ENCODE assay signal across 24 mouse cellular contexts in genomic region chr1:181262496-181262895, GRCm38 (mm10). TPM values are rescaled to one million over a fixed set of nuclear protein-coding genes. Genes with fewer than 3 reads are reported as not detected.
DNase-seq lines count a peak whose midpoint lies in the region; ATAC-seq lines count a peak whose summit lies in the region.
"Had no signal": no experiment of that assay in that cellular context is flagged by ENCODE, and none has a peak within 500 bp of the region (broad histone marks: within the 10 kb centered on the region; RNA-seq: fewer than 3 reads in every experiment).

No protein-coding gene starts in this region.

- no peak overlapping the region for H3K4me2 ChIP-seq in liver, embryonic 12.5 days
- H3K4me2 ChIP-seq in limb, embryonic 12.5 days, result no peak overlapping the region
- no peak overlapping the region for H3K4me2 ChIP-seq in liver, embryonic 16.5 days (ENCODE audit: low read depth, low read length)
- H3K4me2 ChIP-seq: heart, embryonic 11.5 days; hindbrain, embryonic 13.5 days had no signal

- ATAC-seq in liver, embryonic 12.5 days, result no peak
- ATAC-seq in limb, embryonic 12.5 days (ENCODE audit: insufficient number of reproducible peaks, insufficient read depth, low FRiP score, low TSS enrichment, low read depth), result no peak
- ATAC-seq in liver, embryonic 16.5 days (ENCODE audit: low read depth), result no peak
- ATAC-seq: activated CD4-positive, CD25-positive, alpha-beta regulatory T cell, adult 4 months; forebrain, embryonic 14.5 days; forebrain, postnatal 0 days; hindbrain, embryonic 16.5 days had no signal

- H3K27ac ChIP-seq in liver, embryonic 12.5 days, result peak overlapping the region; percentile 100
- peak overlapping the region; percentile 37; the same call in 1 of the 2 replicates for H3K27ac ChIP-seq in limb, embryonic 12.5 days
- peak overlapping the region; percentile 99 for H3K27ac ChIP-seq in liver, embryonic 16.5 days (ENCODE audit: low read length)
- H3K27ac ChIP-seq: gastrocnemius, adult 2 months; hindbrain, embryonic 13.5 days had no signal

- H3K27me3 ChIP-seq in liver, embryonic 12.5 days (replicated peaks), result no peaks in the 10 kb centered on the region
- peaks cover 7% of the 10 kb centered on the region for H3K27me3 ChIP-seq in limb, embryonic 12.5 days
- H3K27me3 ChIP-seq in liver, embryonic 16.5 days (ENCODE audit: control insufficient read depth, insufficient read depth, low read depth, low read length), result no peaks in the 10 kb centered on the region

- H3K9ac ChIP-seq in liver, embryonic 12.5 days, result no peak overlapping the region
- no peak overlapping the region for H3K9ac ChIP-seq in limb, embryonic 12.5 days (replicated peaks)
- H3K9ac ChIP-seq in liver, embryonic 16.5 days (ENCODE audit: low read depth, low read length), result peak overlapping the region; percentile 43; the same call in 1 of the 2 replicates
- H3K9ac ChIP-seq: forebrain, postnatal 0 days; hindbrain, embryonic 13.5 days had no signal

- intact Hi-C loops in heart, postnatal 36 days (cut with DNase I), result no loop called here

- H3K4me1 ChIP-seq in liver, embryonic 12.5 days, result peaks cover 52% of the 10 kb centered on the region
- peaks cover 29% of the 10 kb centered on the region for H3K4me1 ChIP-seq in limb, embryonic 12.5 days (replicated peaks)
- peaks cover 51% of the 10 kb centered on the region for H3K4me1 ChIP-seq in liver, embryonic 16.5 days (ENCODE audit: control insufficient read depth, low read depth, low read length)

- peak; percentile 61 for DNase-seq in heart, adult 11 months
- DNase-seq in heart, postnatal 36 days, result no peak
- no peak for DNase-seq in liver
- no peak for DNase-seq in adrenal gland, adult 18-20 months (ENCODE audit: low spot score in 2 of 2)
- DNase-seq in cerebellum, postnatal 25 days, result no peak
- DNase-seq: adrenal gland, postnatal 10 days; cerebellum, adult 11 months; cerebellum, adult 2 months; cerebellum, adult 9-11 months; cerebellum, postnatal 36 days; embryo, embryonic 11 days; forebrain, postnatal 0 days; gastrocnemius, adult 2 months; gastrocnemius, postnatal 14 days had no signal

- H3K36me3 ChIP-seq in liver, embryonic 12.5 days, result no peaks in the 10 kb centered on the region
- H3K36me3 ChIP-seq in limb, embryonic 12.5 days, result no peaks in the 10 kb centered on the region
- H3K36me3 ChIP-seq in liver, embryonic 16.5 days (ENCODE audit: control insufficient read depth, insufficient read depth), result no peaks in the 10 kb centered on the region
- H3K36me3 ChIP-seq: forebrain, embryonic 10.5 days; hindbrain, embryonic 10.5 days; hindbrain, embryonic 13.5 days had no signal

- 86% methylated on average over 3 of the region's 3 CpGs for WGBS in liver, embryonic 12.5 days (ENCODE audit: insufficient replicate concordance)
- 74% methylated on average over 3 of the region's 3 CpGs for WGBS in limb, embryonic 12.5 days
- 84% methylated on average over 3 of the region's 3 CpGs for WGBS in liver, embryonic 16.5 days (ENCODE audit: insufficient replicate concordance)

- no peak overlapping the region for H3K4me3 ChIP-seq in liver, embryonic 12.5 days
- H3K4me3 ChIP-seq in limb, embryonic 12.5 days (replicated peaks), result no peak overlapping the region
- no peak overlapping the region for H3K4me3 ChIP-seq in liver, embryonic 16.5 days (ENCODE audit: low read depth, low read length)
- H3K4me3 ChIP-seq: forebrain, embryonic 10.5 days; gastrocnemius, adult 2 months; hindbrain, embryonic 10.5 days; hindbrain, embryonic 13.5 days had no signal

- no peaks in the 10 kb centered on the region for H3K9me3 ChIP-seq in liver, embryonic 12.5 days (replicated peaks)
- H3K9me3 ChIP-seq in limb, embryonic 12.5 days, result no peaks in the 10 kb centered on the region
- H3K9me3 ChIP-seq in liver, embryonic 16.5 days (replicated peaks; ENCODE audit: control insufficient read depth, low read length), result no peaks in the 10 kb centered on the region
- H3K9me3 ChIP-seq: hindbrain, embryonic 13.5 days had no signal

RNA-seq across cellular contexts. Expression of gene Wdr26, which starts 50.7 kb away (rescaled TPM):
- total RNA-seq in heart, postnatal 36 days (2021), result 100 to 1,000 TPM; 110 to 115 TPM
- polyA plus RNA-seq in liver, embryonic 12.5 days (2016; fragmentation: Nextera tagmentation; extraction: Ambion mirVana), result 52.5 and 56.7 TPM in 2 replicates
- polyA plus RNA-seq in limb, embryonic 12.5 days (2016; fragmentation: Nextera tagmentation; extraction: Ambion mirVana), result 37.0 and 39.2 TPM in 2 replicates
- polyA plus RNA-seq in liver, embryonic 16.5 days (2015; fragmentation: Nextera tagmentation; extraction: Ambion mirVana), result 42.9 and 46.1 TPM in 2 replicates
- total RNA-seq in adrenal gland, adult 18-20 months (2021), result 100 to 1,000 TPM; 117 to 139 TPM

Comparison
In these comparisons a context has a peak if more than half of its experiments do, and no peak if none do; other contexts are left out.
1. H3K27ac ChIP-seq: peak in every context shown above with its lines; median percentile 100 in liver, embryonic 12.5 days; 99 in liver, embryonic 16.5 days; 37 in limb, embryonic 12.5 days.